Mouse (Mus musculus) small intestine, adult 2 months (tissue): Measurements from ENCODE around the gene Antxr1.

Experiments used
- CTCF ChIP-seq: fragments of 200-500 bp; IDR thresholded peaks from 2 replicates; pipeline ENCODE4 v1.5.1; 2012; ENCODE audit warnings: low read depth, mild to moderate bottlenecking, control low read depth, inconsistent platforms, low read length, moderate library complexity, mixed read lengths; ENCODE audit not compliant: insufficient replicate concordance, insufficient read length; ENCODE audit errors: extremely low read depth
- POLR2A ChIP-seq: fragments of 200-500 bp; IDR thresholded peaks from 2 replicates; pipeline ENCODE4 v1.6.1; 2012; ENCODE audit warnings: low read depth, mild to moderate bottlenecking, control low read depth, inconsistent platforms, low read length, moderate library complexity

DNA sequence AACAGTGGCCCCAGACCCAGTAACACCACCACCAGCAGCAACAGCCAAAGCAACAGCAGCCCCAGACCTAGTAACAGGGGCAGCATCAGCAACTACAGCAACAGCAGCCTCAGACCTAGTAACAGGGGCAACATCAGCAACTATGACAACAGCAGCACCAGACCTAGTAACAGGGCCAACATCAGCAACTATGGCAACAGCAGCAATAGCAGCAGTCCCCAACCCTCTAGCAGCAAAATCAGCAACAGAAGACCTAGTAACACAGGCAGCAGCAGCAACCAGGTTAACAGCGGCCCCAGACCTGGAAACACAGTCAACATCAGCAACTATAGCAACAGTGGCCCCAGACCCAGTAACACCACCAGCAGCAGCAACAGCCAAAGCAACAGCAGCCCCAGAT is 224.1 kb downstream of the Antxr1 start:
- no peak for TF ChIP-seq POLR2A
- no peak for TF ChIP-seq CTCF
